Mouse (Mus musculus) megakaryocyte, embryonic 14.5 days (primary cell): ENCODE measurements around the gene Trim8. TPM values are rescaled to one million over a fixed set of nuclear protein-coding genes. Genes with fewer than 3 reads are reported as not detected.

ENCODE experiments used
- H3K27me3 ChIP-seq: replicated peaks from 2 replicates; pipeline ENCODE3; 2012; ENCODE audit warnings: inconsistent platforms
- H3K36me3 ChIP-seq: replicated peaks from 2 replicates; pipeline ENCODE3; 2012; ENCODE audit warnings: low read length, inconsistent platforms, mixed read lengths
- H3K4me1 ChIP-seq: 2 replicates; pipeline ENCODE4 v1.6.1; 2012; ENCODE audit warnings: inconsistent platforms
- H3K4me3 ChIP-seq: replicated peaks from 2 replicates; pipeline ENCODE3; 2012; ENCODE audit warnings: moderate library complexity, mild to moderate bottlenecking, inconsistent platforms
- H3K9me3 ChIP-seq: 2 replicates; pipeline ENCODE4 v1.6.1; 2012; ENCODE audit warnings: inconsistent platforms
- FLI1 ChIP-seq: IDR thresholded peaks from 2 replicates; pipeline ENCODE4 v1.6.1; 2012; ENCODE audit warnings: low read length, inconsistent platforms, mixed read lengths
- GATA1 ChIP-seq: IDR thresholded peaks from 3 replicates; pipeline ENCODE4 v1.6.1; 2012; ENCODE audit warnings: mixed read lengths, low read length, inconsistent platforms, borderline replicate concordance
- polyA plus RNA-seq: library from polyadenylated mRNA; stranded (reverse); fragments of >175 nt; gene quantifications from 2 replicates; pipeline ENCODE4 v1.2.3, GENCODE M21; 2012; ENCODE audit warnings: low replicate concordance; ENCODE audit not compliant: insufficient read depth

The Trim8 gene
- polyA plus RNA-seq, 1 experiment, result 207 TPM

DNA sequence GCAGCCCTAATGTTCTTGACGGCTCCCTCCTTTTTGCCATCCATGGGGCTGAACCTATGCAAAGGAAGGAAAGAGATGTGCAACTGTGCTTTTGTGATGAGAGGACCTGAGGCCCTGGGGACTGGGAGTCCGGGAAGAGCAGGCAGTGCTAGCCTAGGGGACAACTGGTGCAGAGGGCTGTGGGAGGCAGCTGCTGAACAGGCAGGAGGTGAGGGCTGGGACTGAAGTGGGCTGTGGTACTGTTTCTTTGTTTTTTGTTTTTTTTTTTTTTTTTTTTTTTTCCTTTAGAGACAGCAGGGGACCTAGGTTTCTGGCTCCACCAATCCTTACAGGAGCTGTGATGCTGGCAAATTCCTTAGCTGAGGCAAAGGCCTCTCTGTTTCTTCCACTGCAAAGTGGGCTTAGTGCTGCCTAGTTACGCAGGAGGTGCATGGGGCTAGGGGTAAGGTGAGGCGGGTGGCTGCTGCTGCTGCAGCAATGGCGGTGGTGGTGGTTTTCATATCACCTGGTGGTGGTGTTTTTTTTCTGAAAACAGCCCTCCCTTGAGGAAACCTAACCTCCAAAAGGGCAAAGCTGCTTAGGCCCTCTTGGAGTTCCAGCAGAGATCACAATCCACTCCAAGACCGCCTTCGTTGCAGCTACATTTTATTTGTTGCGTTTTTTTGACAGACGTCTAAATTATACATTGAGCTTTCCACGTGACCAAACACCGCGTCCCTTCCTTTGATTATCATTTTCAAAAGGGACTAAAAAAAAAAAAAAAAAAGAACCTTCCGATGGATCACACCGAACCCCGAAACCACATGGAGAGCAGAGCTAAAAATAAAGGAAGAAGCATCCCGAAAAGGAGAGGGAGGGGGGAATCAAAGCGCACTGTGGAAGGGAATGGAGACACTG lies 26.4 kb downstream of the Trim8 start:
- Histone ChIP-seq H3K4me3 (peak overlapping the region; percentile 87), H3K27me3 (no peaks in the 10 kb centered on the region), H3K4me1 (peaks cover 92% of the 10 kb centered on the region), H3K9me3 (no peaks in the 10 kb centered on the region), H3K36me3 (peaks cover 4% of the 10 kb centered on the region)
- TF ChIP-seq GATA1 (no peak), FLI1 (no peak)

DNA sequence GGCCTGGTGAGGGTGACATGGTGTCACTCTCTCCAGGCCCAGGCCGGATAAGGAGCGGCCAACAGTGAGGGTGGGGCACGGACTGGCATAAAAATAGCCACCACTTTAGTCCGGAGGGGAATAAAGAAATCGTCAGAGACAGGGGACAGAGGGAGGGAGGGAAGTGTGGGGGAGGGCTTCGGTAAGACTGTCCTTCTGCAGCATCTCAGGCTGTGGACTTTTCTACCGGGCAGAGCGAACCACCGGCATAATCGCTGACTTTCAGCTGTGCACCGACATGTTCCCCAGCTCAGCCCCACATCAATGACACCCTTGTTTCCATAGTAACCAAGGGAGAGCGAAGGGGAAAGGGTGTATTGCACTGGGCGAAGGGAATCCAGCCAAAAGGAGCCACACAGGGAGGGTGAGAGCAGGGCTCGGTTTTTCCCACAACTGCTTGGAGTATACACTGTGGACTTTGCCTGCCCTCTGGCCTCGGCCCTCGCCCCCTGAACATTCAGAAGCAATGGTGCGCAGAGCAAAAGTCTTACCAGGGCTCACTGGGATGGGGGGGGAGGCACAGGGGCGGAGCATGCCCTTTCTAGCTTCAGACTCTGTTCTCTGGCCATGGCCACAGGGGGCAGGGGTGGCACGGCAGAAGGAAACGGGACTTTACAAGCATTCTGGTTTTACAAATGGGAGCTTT lies 27.2 kb downstream of the Trim8 start:
- H3K9me3 ChIP-seq, result no peaks in the 10 kb centered on the region
- TF ChIP-seq FLI1 (no peak), GATA1 (no peak)
- peak overlapping the region; percentile 87 for H3K4me3 ChIP-seq
- H3K27me3 ChIP-seq, result no peaks in the 10 kb centered on the region
- H3K36me3 ChIP-seq, result peaks cover 4% of the 10 kb centered on the region
- peaks cover 92% of the 10 kb centered on the region for H3K4me1 ChIP-seq

DNA sequence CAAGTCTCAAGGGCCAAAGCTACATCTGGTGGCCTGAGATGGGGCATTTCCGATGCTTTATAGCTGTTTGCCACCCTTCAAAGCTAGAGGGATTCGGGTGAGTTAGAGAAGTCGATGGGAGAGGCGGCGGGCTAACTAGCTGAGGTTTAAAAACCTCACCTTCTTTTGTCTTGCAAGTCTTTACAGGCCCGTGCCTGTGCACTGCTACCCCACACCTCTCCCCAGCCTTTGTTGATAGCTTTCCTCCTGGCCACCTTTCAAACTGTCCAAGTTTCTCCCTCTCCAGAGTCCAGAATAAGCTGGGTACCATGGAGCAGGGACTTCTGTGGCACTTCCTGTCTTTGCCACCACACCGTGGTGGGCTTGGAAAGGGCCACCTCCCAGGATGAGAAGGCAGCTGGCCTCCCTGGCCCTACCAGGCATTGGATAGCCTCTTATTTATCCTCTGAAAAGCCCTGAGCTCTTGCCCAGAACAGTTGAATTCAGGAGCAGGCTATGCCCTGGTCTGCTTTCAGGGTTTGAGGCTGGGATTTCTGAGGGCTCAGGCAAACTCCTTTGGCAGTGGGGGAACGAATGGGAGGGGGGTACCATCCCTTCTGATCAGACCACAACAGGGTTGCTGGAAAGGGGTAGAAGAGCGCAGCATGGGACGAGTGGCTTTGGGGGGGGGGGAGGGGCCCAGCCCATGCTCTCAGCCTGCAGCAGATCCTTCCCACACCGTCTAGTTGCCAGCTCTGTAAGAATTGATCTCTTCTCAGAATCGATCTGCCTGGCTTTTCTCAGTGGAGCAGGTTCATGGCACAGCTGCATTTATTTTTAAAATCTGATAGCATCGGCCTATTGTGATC lies 28.3 kb downstream of the Trim8 start:
- TF ChIP-seq GATA1, result no peak
- no peak for TF ChIP-seq FLI1
- peaks cover 90% of the 10 kb centered on the region for H3K4me1 ChIP-seq

DNA sequence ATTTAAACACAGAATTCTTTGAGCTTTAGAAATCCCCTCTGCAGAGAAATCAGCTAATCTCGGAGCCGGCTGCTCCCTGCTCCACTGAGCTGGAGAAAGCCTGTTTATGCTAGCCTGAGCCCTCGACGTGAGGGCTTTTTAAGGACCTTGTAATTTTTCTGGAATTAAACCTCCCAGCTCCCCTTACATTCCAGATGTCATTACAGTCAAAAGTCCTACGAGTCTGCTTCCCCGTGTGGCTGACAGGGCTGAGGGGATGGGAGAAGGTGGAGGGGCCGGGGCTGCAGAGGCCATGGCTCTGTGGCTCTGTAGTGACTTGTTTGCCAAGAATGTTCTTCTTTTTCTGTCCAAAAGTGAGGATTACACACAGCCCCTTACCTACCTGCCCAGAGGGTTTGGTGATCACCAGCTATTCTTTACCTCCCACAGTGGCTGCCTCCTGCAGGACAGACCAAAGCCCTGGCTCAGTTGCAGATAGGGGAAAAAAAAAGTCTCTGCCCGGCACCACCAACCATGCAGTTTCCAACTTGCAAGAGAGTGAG lies 29.0 kb downstream of the Trim8 start:
- Histone ChIP-seq H3K4me1 (peaks cover 88% of the 10 kb centered on the region), H3K9me3 (no peaks in the 10 kb centered on the region), H3K4me3 (no peak overlapping the region), H3K36me3 (peaks cover 6% of the 10 kb centered on the region), H3K27me3 (no peaks in the 10 kb centered on the region)
- no peak for TF ChIP-seq FLI1
- TF ChIP-seq GATA1, result no peak

More for the DNA sequence above, 28.3 kb downstream of the Trim8 start:
- Histone ChIP-seq H3K4me3 (peak overlapping the region; percentile 87), H3K27me3 (no peaks in the 10 kb centered on the region), H3K9me3 (no peaks in the 10 kb centered on the region), H3K36me3 (peaks cover 6% of the 10 kb centered on the region)

DNA sequence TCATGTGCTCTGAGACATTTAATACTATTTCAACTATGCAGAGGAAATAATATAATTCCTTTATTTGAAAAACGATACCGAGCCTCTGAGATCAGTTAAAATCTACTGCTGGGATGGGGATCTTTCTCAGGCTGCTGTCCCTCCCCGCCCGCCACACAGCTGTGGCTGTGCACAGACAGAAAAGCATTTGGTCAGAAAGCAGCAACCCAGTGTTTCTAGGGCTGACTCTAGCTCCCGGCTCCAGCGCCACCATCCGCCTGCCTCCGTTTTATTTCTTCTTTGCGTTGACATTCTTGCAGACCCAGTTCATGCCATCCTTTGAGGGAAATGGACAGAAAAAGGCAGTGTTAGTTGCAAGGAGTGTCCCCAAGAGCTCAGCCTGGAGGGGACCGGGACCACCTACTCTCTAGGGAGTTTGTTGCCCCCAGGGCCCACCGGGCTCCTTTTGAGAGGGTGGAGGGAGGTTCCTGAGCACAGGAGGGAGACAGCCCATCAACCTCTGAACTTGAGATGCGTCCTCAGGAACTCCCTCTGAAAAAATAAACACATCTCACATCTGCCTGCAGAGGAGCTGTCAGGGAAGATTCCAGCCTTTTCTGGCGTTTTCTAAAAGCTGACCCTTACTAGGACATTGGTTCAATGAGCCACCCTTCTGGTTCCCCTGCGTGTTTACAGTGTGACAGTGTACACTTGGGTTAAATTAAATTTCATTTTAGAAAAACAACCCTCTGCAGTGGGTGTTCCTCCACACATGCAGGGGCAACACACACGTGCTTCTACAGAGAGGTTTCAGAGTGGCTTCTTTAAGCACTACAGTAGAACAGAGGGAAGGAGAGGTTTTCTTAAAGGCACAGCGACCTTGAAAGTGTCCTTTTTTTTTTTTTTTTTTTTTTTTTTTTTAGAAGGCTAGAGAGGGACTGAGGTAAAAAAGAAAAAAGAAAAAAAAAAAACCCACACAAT lies 29.8 kb downstream of the Trim8 start:
- no peak for TF ChIP-seq GATA1
- no peak for TF ChIP-seq FLI1
- peaks cover 84% of the 10 kb centered on the region for H3K4me1 ChIP-seq
- H3K9me3 ChIP-seq, result no peaks in the 10 kb centered on the region
- peak overlapping the region; percentile 18 for H3K4me3 ChIP-seq
- no peaks in the 10 kb centered on the region for H3K27me3 ChIP-seq
- H3K36me3 ChIP-seq, result peaks cover 6% of the 10 kb centered on the region

DNA sequence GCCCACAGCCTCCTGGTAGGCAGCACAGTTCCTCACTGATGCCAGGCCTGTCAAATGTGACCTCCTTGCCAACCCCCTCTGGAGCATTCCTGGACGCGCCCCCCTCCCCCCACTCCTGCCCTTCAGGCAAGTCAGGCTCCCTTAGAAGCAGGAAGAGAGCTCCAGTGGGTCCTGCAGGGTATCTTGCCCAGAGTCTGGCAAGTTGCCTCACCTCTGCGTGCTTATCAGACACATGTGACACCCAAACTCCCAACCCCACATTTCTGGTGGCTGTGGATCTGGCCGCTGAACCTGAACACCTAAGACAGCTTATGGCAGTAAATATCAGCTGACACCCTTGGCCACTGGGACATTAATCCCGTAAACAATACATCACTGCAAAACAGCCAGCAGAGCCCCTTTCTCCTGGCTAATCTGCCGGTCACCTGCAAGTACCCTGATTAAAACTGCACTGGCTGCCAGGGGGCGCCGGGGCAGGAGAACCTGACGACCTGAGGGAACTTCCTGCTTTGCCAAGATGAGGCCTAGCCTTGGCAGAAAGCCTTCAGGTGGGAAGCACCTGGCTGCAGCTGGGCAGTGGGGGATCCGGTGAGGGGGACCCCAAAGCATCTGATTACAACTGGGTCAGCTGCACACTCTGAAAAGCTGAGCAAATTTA lies 30.7 kb downstream of the Trim8 start:
- H3K36me3 ChIP-seq, result peaks cover 10% of the 10 kb centered on the region

DNA sequence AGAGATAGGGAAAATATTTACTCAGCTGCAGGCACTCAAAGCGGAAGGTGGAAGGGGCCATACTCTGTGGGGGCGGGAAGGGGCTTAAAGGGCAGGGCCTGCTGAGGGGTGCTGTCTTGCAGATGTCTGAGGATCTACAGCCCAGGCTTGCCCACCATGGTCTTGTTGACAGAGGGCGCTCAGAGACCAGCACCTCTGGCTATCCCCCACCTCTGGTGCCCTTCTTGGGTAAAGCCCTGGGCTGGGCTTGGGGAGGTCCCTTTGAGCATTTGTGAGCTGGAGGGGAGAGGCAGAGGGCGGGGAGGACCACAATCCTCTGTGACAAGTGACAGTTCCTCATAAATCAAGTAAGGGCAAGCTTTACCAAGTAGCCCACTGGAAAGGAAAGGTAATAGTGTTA lies 31.6 kb downstream of the Trim8 start:
- peaks cover 14% of the 10 kb centered on the region for H3K36me3 ChIP-seq
- no peaks in the 10 kb centered on the region for H3K27me3 ChIP-seq
- H3K4me3 ChIP-seq, result no peak overlapping the region
- H3K4me1 ChIP-seq, result peaks cover 74% of the 10 kb centered on the region
- TF ChIP-seq GATA1 (no peak), FLI1 (no peak)
- no peaks in the 10 kb centered on the region for H3K9me3 ChIP-seq

More for the DNA sequence above, 30.7 kb downstream of the Trim8 start:
- peak overlapping the region; percentile 18 for H3K4me3 ChIP-seq
- H3K4me1 ChIP-seq, result peaks cover 80% of the 10 kb centered on the region
- no peak for TF ChIP-seq GATA1
- no peak for TF ChIP-seq FLI1
- no peaks in the 10 kb centered on the region for H3K9me3 ChIP-seq
- H3K27me3 ChIP-seq, result no peaks in the 10 kb centered on the region

DNA sequence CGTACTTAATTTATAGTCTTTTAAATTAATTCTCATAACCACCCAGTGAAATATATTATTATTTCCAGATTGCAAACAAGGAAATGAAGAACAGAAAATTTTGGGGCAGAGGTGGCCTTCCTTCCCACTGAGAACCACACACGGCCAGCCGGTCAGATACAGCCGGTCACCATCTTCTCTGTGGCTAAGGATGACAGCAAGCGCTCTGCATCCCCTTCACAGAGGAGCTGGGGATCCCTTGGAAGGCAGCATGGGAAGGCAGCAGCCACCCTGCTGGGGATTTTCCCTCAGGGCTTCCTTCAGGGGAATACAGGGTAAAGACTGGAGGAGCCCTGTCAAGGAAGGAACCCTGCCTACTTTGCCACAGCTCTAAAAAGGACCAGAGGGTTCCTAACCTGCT lies 32.0 kb downstream of the Trim8 start:
- TF ChIP-seq GATA1 (no peak), FLI1 (no peak)
- peaks cover 16% of the 10 kb centered on the region for H3K36me3 ChIP-seq
- H3K4me1 ChIP-seq, result peaks cover 74% of the 10 kb centered on the region
- no peak overlapping the region for H3K4me3 ChIP-seq
- H3K27me3 ChIP-seq, result no peaks in the 10 kb centered on the region
- H3K9me3 ChIP-seq, result no peaks in the 10 kb centered on the region
